Mouse (Mus musculus) adrenal gland, postnatal 4 days (tissue): ENCODE results near the gene Palm2. TPM values are rescaled to one million over a fixed set of nuclear protein-coding genes. Genes with fewer than 3 reads are reported as not detected.

Source experiments
- DNase-seq, 2 experiments: peaks; one replicate each; pipeline ENCODE4 v3.0.0; 2021 to 2022; ENCODE audit warnings: low spot score in 2 of 2, mixed read lengths in 2 of 2
- total RNA-seq, 2 experiments: library from RNA; stranded (reverse); gene quantifications; 2 replicates each; pipeline ENCODE4 v1.2.3; 2021

Gene Palm2
- total RNA-seq, 2 experiments from 2014 or later: 36.6 to 42.6 TPM

- no peak for DNase-seq
Observed at GRCm38 (mm10) chr4:57513241-57513933, 79.3 kb downstream of the Palm2 start.

GRCm38 (mm10) chr4:57514003-57514937 lies 80.2 kb downstream of the Palm2 start:
- DNase-seq: no peak

GRCm38 (mm10) chr4:57515356-57515755 lies 81.3 kb downstream of the Palm2 start:
- DNase-seq: no peak

GRCm38 (mm10) chr4:57523456-57523855 lies 89.4 kb downstream of the Palm2 start:
- DNase-seq: no peak

DNA sequence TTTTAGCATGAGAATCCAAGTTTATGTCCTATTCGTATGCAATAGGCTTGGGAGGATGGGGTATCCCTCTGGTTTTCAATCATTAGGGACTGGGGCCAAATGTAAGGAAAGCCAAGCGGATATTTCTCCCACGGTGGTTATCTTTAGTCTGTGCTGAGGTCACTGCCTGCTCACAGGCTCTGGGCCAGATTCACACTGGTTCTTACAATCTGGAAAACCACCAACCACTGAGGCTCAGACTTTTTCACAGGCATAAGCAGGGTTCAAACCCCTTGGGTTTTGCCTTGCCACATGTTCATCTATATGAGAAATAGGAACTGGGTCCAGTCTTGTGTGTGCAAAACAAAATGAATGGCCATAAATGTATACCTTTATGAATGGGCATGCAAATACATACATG lies 90.4 kb downstream of the Palm2 start:
- DNase-seq: no peak

GRCm38 (mm10) chr4:57525221-57526011 lies 91.4 kb downstream of the Palm2 start:
- no peak for DNase-seq

DNA sequence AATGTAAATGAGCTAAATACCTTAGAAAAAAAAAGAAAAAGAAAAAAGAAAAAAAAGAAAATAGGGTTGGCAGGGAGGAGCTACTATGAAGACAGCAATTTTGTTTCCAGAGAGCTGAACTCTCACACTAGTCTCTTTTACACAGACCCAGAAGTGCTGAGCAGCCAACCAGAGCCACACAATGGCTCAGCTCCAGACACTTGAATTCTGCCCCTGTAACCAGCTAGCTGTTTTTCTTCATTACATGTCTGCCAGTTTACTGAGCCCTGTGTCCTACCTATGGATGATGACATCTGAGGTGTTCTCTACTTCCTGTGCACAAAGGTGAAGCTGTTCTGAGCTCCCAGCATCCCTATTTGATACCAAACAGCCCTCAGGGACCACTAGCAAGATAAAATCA lies 94.2 kb downstream of the Palm2 start:
- no peak for DNase-seq

DNA sequence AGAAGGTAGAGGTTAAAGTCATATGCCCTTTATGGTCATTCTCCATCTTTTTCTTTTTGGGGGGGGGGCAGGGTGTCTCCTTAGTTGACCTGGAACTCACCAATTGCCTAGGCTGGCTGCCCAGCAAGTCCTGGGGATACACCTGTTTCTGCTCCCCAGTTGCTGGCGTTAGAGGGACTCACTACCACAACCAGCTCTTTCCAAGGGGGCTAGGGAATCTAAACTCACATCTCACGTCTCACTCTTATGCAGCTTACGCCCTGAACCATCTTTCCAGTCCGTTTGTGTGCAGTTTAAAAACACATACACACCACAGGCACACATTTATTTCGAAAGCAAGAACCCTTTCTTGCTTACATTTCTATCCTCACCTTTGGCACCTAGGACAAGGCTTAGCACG lies 99.6 kb downstream of the Palm2 start:
- DNase-seq: no peak

DNA sequence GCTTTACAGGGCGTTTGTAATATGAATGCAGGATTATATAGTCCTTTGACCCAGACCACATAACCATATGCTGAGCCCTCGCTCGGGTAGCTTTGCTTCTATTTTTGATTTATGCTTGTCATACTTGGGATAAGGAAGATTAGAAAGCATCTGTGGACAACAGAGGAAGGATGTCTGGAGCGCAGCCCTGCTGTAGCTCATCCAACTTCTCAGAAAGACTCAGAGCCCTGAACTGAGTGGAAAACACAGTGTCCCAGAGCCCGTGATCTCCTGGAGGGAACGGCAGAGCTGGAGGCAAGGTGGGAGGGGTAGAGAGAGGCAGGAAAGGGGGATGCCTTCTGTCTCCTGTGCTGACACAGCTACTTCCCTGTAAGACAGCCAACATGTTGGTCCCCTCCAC lies 100.2 kb downstream of the Palm2 start:
- no peak for DNase-seq

GRCm38 (mm10) chr4:57535087-57535486 lies 101.0 kb downstream of the Palm2 start:
- DNase-seq: no peak

DNA sequence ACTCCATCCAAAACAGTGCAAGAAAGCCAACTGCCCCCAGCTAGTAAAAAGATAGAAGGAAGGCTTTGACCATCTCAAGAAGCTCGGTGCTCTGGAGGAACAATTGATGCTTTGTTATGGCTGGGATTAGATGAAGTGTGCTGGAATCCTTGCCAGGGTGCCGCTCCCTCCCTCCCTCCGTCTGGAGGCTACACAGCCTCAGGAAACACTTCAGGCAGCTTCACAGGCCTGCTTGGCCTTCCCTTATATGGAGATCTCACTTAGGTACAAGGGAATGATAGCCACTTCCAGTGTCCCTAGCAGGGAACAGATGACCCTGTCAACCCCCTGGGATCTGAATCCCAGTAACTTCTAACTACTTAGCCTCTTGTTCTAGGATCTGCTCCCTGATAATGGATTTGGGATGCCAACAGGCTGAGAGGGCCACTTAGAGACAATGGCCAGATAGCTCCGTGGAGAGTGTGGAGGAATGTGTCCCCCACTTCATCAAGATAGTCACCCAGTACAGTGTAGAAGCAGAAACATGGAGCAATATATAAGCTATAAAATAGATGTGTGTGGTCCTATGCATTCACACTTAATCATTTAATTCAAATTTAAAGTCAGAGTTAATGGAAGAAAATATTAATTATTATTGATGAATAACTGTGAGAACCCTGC lies 104.1 kb downstream of the Palm2 start:
- no peak for DNase-seq

- DNase-seq: no peak
Observed at GRCm38 (mm10) chr4:57543692-57544256, 109.7 kb downstream of the Palm2 start.

DNA sequence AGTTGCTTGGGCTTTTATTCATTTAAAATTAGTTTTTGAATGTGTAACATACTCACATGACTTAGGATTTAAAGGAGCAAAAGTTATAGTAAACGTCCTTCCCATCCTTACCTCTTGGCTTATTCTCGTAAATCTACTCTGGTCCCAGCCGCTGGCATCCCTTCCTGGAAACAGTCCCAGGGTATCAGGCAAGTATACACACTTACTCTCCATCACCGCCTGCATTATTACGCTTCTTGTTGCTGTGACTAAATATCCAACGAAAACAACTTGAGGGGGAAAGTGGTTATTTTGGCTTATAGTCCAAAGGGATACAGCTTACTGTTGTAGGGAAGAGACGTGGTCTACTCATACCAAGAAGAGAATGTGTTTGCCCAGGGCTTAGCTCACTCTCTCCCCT lies 113.7 kb downstream of the Palm2 start:
- no peak for DNase-seq

DNA sequence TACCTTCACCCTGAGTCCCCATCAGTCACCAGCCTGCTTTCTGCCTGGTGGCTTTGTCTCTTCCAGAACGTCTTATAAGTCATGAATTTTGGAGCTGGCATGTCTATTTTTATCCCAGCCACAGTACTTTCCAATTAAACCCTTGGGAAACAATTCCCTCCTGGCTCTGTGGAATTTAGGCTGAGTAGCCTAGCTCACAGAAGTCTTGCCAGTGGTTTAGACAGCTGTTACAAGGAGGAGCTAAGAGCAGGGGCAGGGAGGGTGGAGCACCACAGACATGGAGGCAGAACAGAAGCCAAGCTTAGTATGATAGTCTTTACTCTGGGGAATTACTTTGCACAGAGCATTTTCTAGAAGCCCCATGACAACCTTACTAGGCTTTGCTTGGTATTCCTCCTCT lies 116.2 kb downstream of the Palm2 start:
- DNase-seq: no peak

DNA sequence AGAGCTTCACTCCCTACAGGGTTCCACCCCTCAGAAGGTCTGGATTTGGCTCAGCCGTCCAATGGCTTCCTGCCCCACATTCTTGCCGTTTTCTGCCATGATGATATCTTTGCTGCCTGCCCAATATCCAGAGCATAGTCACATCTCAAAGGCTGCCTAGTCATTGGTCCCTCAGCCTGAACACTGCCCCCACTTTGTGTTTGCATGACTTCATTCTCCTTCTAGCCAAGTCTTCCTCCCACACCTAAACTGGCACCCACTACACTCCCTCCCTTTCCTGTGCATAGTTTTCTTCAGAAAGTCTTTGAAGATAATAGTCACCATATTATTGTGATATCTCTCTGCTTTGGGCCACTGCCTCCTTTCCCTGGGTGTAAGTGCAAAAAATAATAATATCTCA lies 123.1 kb downstream of the Palm2 start:
- no peak for DNase-seq

- DNase-seq: no peak
Observed at GRCm38 (mm10) chr4:57559438-57559837, 125.4 kb downstream of the Palm2 start.

DNA sequence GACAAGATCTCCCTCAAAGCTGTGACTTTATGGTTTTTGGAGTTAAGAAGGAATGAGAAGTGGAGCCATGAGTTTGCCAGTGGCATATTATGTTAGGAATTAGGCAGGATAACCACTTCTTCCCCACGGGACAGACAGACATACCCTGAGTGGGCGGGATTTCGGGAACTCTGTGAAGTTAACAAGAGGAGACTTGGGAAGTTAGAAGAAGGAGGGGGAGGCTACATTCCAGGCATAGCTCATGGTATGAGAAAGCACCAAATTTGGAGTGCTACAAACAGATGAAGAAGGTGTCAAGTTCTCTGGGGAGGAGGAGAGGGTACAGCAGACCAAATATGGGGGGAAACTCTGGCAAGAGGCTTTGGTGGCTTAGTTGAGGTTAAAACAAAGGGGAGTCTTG lies 126.0 kb downstream of the Palm2 start:
- no peak for DNase-seq

DNA sequence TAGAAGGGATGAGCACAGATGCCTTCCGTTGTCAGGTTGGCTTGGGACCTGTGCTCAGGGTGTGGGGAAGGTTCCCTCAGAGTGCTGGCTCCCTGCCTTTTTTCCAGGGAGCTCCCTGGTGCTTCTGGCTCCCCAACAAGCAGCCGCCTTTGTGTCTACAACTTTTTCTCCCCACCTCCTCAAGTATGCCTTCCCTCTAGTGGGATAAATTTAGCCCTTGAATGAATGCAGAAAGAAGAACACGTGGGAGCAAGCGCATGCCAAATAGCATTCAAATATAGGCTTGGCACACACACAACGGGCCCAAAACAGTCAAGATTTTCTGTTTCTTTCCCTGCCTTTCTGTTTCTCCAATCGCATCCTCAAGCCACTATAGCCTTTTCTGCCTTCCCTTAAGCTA lies 127.0 kb downstream of the Palm2 start:
- DNase-seq: no peak

DNA sequence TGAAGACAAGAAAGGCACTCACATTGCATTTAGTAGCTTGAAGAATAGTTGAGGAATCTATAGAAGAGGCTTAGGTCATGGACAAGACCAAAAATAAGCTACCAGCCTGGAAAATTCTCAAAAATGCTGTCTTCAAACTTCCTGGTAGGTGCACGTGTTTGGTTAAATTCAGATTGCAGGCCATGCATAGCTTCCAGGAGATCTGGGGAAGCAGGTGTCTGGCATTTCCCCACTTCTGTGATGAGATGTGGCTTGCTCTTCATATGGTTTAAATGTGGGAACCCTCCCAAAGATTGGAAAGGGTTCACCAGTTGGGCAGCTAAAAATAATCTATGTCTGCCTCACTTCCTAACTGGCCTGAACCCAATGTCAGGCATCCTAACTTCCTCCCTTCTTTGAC lies 131.2 kb downstream of the Palm2 start:
- no peak for DNase-seq

GRCm38 (mm10) chr4:57565811-57566210 lies 131.8 kb downstream of the Palm2 start:
- no peak for DNase-seq
